Mouse (Mus musculus): Measurements from ENCODE around the gene Tex12. TPM values are rescaled to one million over a fixed set of nuclear protein-coding genes. Genes with fewer than 3 reads are reported as not detected.

The Tex12 gene
- polyA plus RNA-seq, 1 experiment from 2014 or later: not detected

GRCm38 (mm10) chr9:50586955-50587354 lies 25.8 kb upstream of the Tex12 start:
- no peaks in the 10 kb centered on the region for H3K9me3 ChIP-seq
- no peak for DNase-seq (ENCODE audit: low spot score)
- no peaks in the 10 kb centered on the region for H3K4me1 ChIP-seq
- H3K27me3 ChIP-seq (replicated peaks; ENCODE audit: low read depth, poor library complexity, severe bottlenecking): no peaks in the 10 kb centered on the region
- 86% methylated on average over 4 of the region's 4 CpGs for WGBS
- no peaks in the 10 kb centered on the region for H3K36me3 ChIP-seq (replicated peaks)
- no peak overlapping the region for H3K4me3 ChIP-seq
- no peak overlapping the region for H3K27ac ChIP-seq (replicated peaks)

GRCm38 (mm10) chr9:50585145-50585818 lies 24.2 kb upstream of the Tex12 start:
- H3K4me3 ChIP-seq: no peak overlapping the region
- no peaks in the 10 kb centered on the region for H3K4me1 ChIP-seq
- no peak for DNase-seq (ENCODE audit: low spot score)
- H3K27me3 ChIP-seq (replicated peaks; ENCODE audit: low read depth, poor library complexity, severe bottlenecking): no peaks in the 10 kb centered on the region
- no peaks in the 10 kb centered on the region for H3K36me3 ChIP-seq (replicated peaks)
- no peak overlapping the region for H3K27ac ChIP-seq (replicated peaks)
- H3K9me3 ChIP-seq: no peaks in the 10 kb centered on the region
- WGBS: 82% methylated on average over 6 of the region's 6 CpGs

GRCm38 (mm10) chr9:50580370-50580769 lies 19.2 kb upstream of the Tex12 start:
- no peaks in the 10 kb centered on the region for H3K36me3 ChIP-seq (replicated peaks)
- no peaks in the 10 kb centered on the region for H3K27me3 ChIP-seq (replicated peaks; ENCODE audit: low read depth, poor library complexity, severe bottlenecking)
- no peak overlapping the region for H3K27ac ChIP-seq (replicated peaks)
- 42% methylated on average over 4 of the region's 4 CpGs for WGBS
- no peak for DNase-seq (ENCODE audit: low spot score)
- H3K9me3 ChIP-seq: no peaks in the 10 kb centered on the region
- H3K4me1 ChIP-seq: no peaks in the 10 kb centered on the region
- no peak overlapping the region for H3K4me3 ChIP-seq

GRCm38 (mm10) chr9:50569599-50570525 lies 8.7 kb upstream of the Tex12 start:
- H3K4me1 ChIP-seq: no peaks in the 10 kb centered on the region
- H3K27me3 ChIP-seq (replicated peaks; ENCODE audit: low read depth, poor library complexity, severe bottlenecking): no peaks in the 10 kb centered on the region
- H3K27ac ChIP-seq (replicated peaks): no peak overlapping the region
- DNase-seq (ENCODE audit: low spot score): no peak
- no peak overlapping the region for H3K4me3 ChIP-seq
- 81% methylated on average over 10 of the region's 10 CpGs for WGBS
- H3K9me3 ChIP-seq: no peaks in the 10 kb centered on the region
- no peaks in the 10 kb centered on the region for H3K36me3 ChIP-seq (replicated peaks)

GRCm38 (mm10) chr9:50567881-50568280 lies 6.8 kb upstream of the Tex12 start:
- no peaks in the 10 kb centered on the region for H3K27me3 ChIP-seq (replicated peaks; ENCODE audit: low read depth, poor library complexity, severe bottlenecking)
- H3K27ac ChIP-seq (replicated peaks): no peak overlapping the region
- H3K4me3 ChIP-seq: no peak overlapping the region
- H3K36me3 ChIP-seq (replicated peaks): no peaks in the 10 kb centered on the region
- no peaks in the 10 kb centered on the region for H3K4me1 ChIP-seq
- WGBS: 84% methylated on average over 2 of the region's 2 CpGs
- no peaks in the 10 kb centered on the region for H3K9me3 ChIP-seq
- no peak for DNase-seq (ENCODE audit: low spot score)

- DNase-seq (ENCODE audit: low spot score): no peak
- Histone ChIP-seq H3K4me3 (no peak overlapping the region), H3K9me3 (no peaks in the 10 kb centered on the region), H3K27ac (replicated peaks) (no peak overlapping the region), H3K4me1 (no peaks in the 10 kb centered on the region), H3K27me3 (replicated peaks; ENCODE audit: low read depth, poor library complexity, severe bottlenecking) (no peaks in the 10 kb centered on the region), H3K36me3 (replicated peaks) (no peaks in the 10 kb centered on the region)
- 87% methylated on average over 4 of the region's 4 CpGs for WGBS
These were observed 6.2 kb upstream of the Tex12 start for GRCm38 (mm10) chr9:50567372-50567771.

GRCm38 (mm10) chr9:50565940-50566339 lies 4.8 kb upstream of the Tex12 start:
- Histone ChIP-seq H3K4me3 (no peak overlapping the region), H3K9me3 (peaks cover 3% of the 10 kb centered on the region; the same call in 1 of the 2 replicates), H3K27me3 (replicated peaks; ENCODE audit: low read depth, poor library complexity, severe bottlenecking) (no peaks in the 10 kb centered on the region), H3K4me1 (no peaks in the 10 kb centered on the region), H3K27ac (replicated peaks) (no peak overlapping the region), H3K36me3 (replicated peaks) (no peaks in the 10 kb centered on the region)
- DNase-seq (ENCODE audit: low spot score): no peak
- WGBS: 83% methylated on average over 4 of the region's 4 CpGs

- DNase-seq (ENCODE audit: low spot score): no peak
- Histone ChIP-seq H3K27ac (replicated peaks) (no peak overlapping the region), H3K36me3 (replicated peaks) (no peaks in the 10 kb centered on the region), H3K4me3 (no peak overlapping the region), H3K9me3 (peaks cover 4% of the 10 kb centered on the region; the same call in 1 of the 2 replicates), H3K27me3 (replicated peaks; ENCODE audit: low read depth, poor library complexity, severe bottlenecking) (no peaks in the 10 kb centered on the region), H3K4me1 (no peaks in the 10 kb centered on the region)
- WGBS: 80% methylated on average over 7 of the region's 7 CpGs
These were observed 4.0 kb upstream of the Tex12 start for GRCm38 (mm10) chr9:50565173-50565572.

GRCm38 (mm10) chr9:50561918-50562360 lies 814 bp upstream of the Tex12 start:
- Histone ChIP-seq H3K9me3 (peaks cover 4% of the 10 kb centered on the region; the same call in 1 of the 2 replicates), H3K4me3 (no peak overlapping the region), H3K4me1 (no peaks in the 10 kb centered on the region), H3K36me3 (replicated peaks) (no peaks in the 10 kb centered on the region), H3K27ac (replicated peaks) (no peak overlapping the region), H3K27me3 (replicated peaks; ENCODE audit: low read depth, poor library complexity, severe bottlenecking) (no peaks in the 10 kb centered on the region)
- DNase-seq (ENCODE audit: low spot score): no peak
- WGBS: 85% methylated on average over 2 of the region's 2 CpGs

GRCm38 (mm10) chr9:50555094-50555446 lies 6.1 kb downstream of the Tex12 start, which contains the start of gene Bco2:
Bco2 (minus strand) TSS chr9:50555181.
- no peak for DNase-seq (ENCODE audit: low spot score)
- 12% methylated on average over 2 of the region's 2 CpGs for WGBS
- peaks cover 9% of the 10 kb centered on the region for H3K4me1 ChIP-seq
- no peaks in the 10 kb centered on the region for H3K9me3 ChIP-seq
- H3K4me3 ChIP-seq: peak within 1 kb of the TSS; percentile 41
- H3K27ac ChIP-seq (replicated peaks): peak within 1 kb of the TSS; percentile 59
- H3K36me3 ChIP-seq (replicated peaks): no peaks in the 10 kb centered on the region
- H3K27me3 ChIP-seq (replicated peaks; ENCODE audit: low read depth, poor library complexity, severe bottlenecking): no peaks in the 10 kb centered on the region

GRCm38 (mm10) chr9:50554241-50555093 lies 6.7 kb downstream of the Tex12 start, which contains the start of gene Il18:
Il18 (plus strand) TSS chr9:50554827.
- Histone ChIP-seq H3K36me3 (replicated peaks) (no peaks in the 10 kb centered on the region), H3K27ac (replicated peaks) (peak within 1 kb of the TSS; percentile 59), H3K4me1 (peaks cover 9% of the 10 kb centered on the region), H3K9me3 (no peaks in the 10 kb centered on the region), H3K4me3 (peak within 1 kb of the TSS; percentile 41), H3K27me3 (replicated peaks; ENCODE audit: low read depth, poor library complexity, severe bottlenecking) (no peaks in the 10 kb centered on the region)
- peak; percentile 41 for DNase-seq (ENCODE audit: low spot score)
- WGBS: 27% methylated on average over 12 of the region's 12 CpGs

GRCm38 (mm10) chr9:50553547-50553946 lies 7.6 kb downstream of the Tex12 start:
- WGBS: 84% methylated on average over 2 of the region's 2 CpGs
- Histone ChIP-seq H3K4me3 (no peak overlapping the region), H3K9me3 (no peaks in the 10 kb centered on the region), H3K27ac (replicated peaks) (no peak overlapping the region), H3K36me3 (replicated peaks) (no peaks in the 10 kb centered on the region), H3K27me3 (replicated peaks; ENCODE audit: low read depth, poor library complexity, severe bottlenecking) (no peaks in the 10 kb centered on the region), H3K4me1 (peaks cover 9% of the 10 kb centered on the region)
- DNase-seq (ENCODE audit: low spot score): no peak

Measured in embryonic facial prominence, embryonic 10.5 days (tissue).